Mouse (Mus musculus) cerebellum, postnatal 25 days (tissue): ENCODE measurements around the gene Flt1.

Experiments used
- DNase-seq, 2 experiments: peaks; one replicate each; pipeline ENCODE4 v3.0.0; 2021; ENCODE audit warnings: mixed read lengths in 2 of 2

Gene Flt1

GRCm38 (mm10) chr5:147539815-147540214 is 186.0 kb downstream of the Flt1 start:
- DNase-seq = no peak

DNA sequence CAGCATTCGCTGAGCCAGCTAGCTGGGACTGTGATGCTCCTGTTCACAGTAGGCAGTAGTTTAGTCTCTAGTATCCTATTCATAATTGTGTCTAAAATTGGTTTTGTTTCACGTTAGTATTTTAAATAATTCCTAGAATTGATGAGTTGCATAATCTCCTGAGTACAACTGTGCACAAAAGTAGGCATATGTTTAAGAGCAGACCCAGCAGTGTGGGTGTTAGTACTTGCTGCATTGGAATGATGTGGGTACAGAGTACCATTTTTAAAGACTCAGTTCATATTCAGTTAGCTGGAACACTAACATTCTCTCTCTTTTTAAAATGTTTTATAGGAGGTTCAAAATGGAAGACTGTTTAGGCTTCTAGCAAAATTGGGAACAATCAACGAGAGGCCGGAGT is 186.4 kb downstream of the Flt1 start:
- no peak for DNase-seq

- no peak for DNase-seq
Observed at GRCm38 (mm10) chr5:147532031-147532430, 193.8 kb downstream of the Flt1 start.

GRCm38 (mm10) chr5:147527788-147528187 is 198.0 kb downstream of the Flt1 start:
- no peak for DNase-seq

GRCm38 (mm10) chr5:147527006-147527405 is 198.8 kb downstream of the Flt1 start:
- no peak for DNase-seq
